Mouse (Mus musculus) brain, adult 2 months (tissue): ENCODE measurements around the gene Kcnk10.

Experiments used
- DNase-seq: peaks from one replicate; pipeline ENCODE4 v3.0.0; 2011; ENCODE audit warnings: low read depth, low spot score

Kcnk10 gene

GRCm38 (mm10) chr12:98519866-98520567 lies 58.1 kb downstream of the Kcnk10 start:
- DNase-seq, result no peak

- DNase-seq, result peak; percentile 36
Observed at GRCm38 (mm10) chr12:98505601-98506000, 72.5 kb downstream of the Kcnk10 start.

- DNase-seq, result no peak
Observed at GRCm38 (mm10) chr12:98501528-98502280, 76.4 kb downstream of the Kcnk10 start.

GRCm38 (mm10) chr12:98501045-98501444 lies 77.1 kb downstream of the Kcnk10 start:
- no peak for DNase-seq

GRCm38 (mm10) chr12:98481460-98481859 lies 96.7 kb downstream of the Kcnk10 start:
- DNase-seq, result peak; percentile 90

GRCm38 (mm10) chr12:98481048-98481447 lies 97.1 kb downstream of the Kcnk10 start:
- DNase-seq, result peak; percentile 34

- no peak for DNase-seq
Observed at GRCm38 (mm10) chr12:98477673-98478461, 100.2 kb downstream of the Kcnk10 start.

- no peak for DNase-seq
Observed at GRCm38 (mm10) chr12:98471232-98471631, 106.9 kb downstream of the Kcnk10 start.

- DNase-seq, result peak; percentile 55
Observed at GRCm38 (mm10) chr12:98470097-98470496, 108.0 kb downstream of the Kcnk10 start.

- peak; percentile 92 for DNase-seq
Observed at GRCm38 (mm10) chr12:98467793-98468192, 110.3 kb downstream of the Kcnk10 start.

GRCm38 (mm10) chr12:98459889-98460288 lies 118.2 kb downstream of the Kcnk10 start:
- peak; percentile 40 for DNase-seq

- DNase-seq, result no peak
Observed at GRCm38 (mm10) chr12:98458944-98459343, 119.2 kb downstream of the Kcnk10 start.

GRCm38 (mm10) chr12:98458516-98458915 lies 119.6 kb downstream of the Kcnk10 start:
- DNase-seq, result peak; percentile 96

GRCm38 (mm10) chr12:98453161-98453560 lies 124.9 kb downstream of the Kcnk10 start:
- DNase-seq, result peak; percentile 96

- peak; percentile 81 for DNase-seq
Observed at GRCm38 (mm10) chr12:98452646-98453045, 125.5 kb downstream of the Kcnk10 start.

- DNase-seq, result no peak
Observed at GRCm38 (mm10) chr12:98445637-98446036, 132.5 kb downstream of the Kcnk10 start.

GRCm38 (mm10) chr12:98444860-98445259 lies 133.2 kb downstream of the Kcnk10 start:
- no peak for DNase-seq

GRCm38 (mm10) chr12:98443754-98444153 lies 134.4 kb downstream of the Kcnk10 start:
- DNase-seq, result no peak

GRCm38 (mm10) chr12:98438080-98438479 lies 140.0 kb downstream of the Kcnk10 start:
- no peak for DNase-seq

GRCm38 (mm10) chr12:98430683-98431082 lies 147.4 kb downstream of the Kcnk10 start:
- no peak for DNase-seq

GRCm38 (mm10) chr12:98421340-98421739 lies 156.8 kb downstream of the Kcnk10 start:
- DNase-seq, result no peak

- DNase-seq, result no peak
Observed at GRCm38 (mm10) chr12:98419849-98420248, 158.3 kb downstream of the Kcnk10 start.
